Comparison of ENCODE assay signal across 8 mouse cellular contexts in genomic region chr7:16045538-16045937, GRCm38 (mm10). TPM values are rescaled to one million over a fixed set of nuclear protein-coding genes. Genes with fewer than 3 reads are reported as not detected.
DNase-seq lines count a peak whose midpoint lies in the region; ATAC-seq and TF ChIP-seq lines count a peak whose summit lies in the region.

No protein-coding gene starts in this region.

- no peak overlapping the region for H3K4me3 ChIP-seq in left cerebral cortex, adult 2 months
- peak overlapping the region; percentile 94 for H3K4me3 ChIP-seq in embryonic facial prominence, embryonic 12.5 days
- peak overlapping the region; percentile 72; the same call in 1 of the 2 replicates for H3K4me3 ChIP-seq in hindbrain, postnatal 0 days (ENCODE audit: low read length)

- H3K4me1 ChIP-seq in embryonic facial prominence, embryonic 12.5 days: peaks cover 57% of the 10 kb centered on the region
- peaks cover 25% of the 10 kb centered on the region for H3K4me1 ChIP-seq in hindbrain, postnatal 0 days (ENCODE audit: insufficient read depth, low read length)

- H3K27me3 ChIP-seq in embryonic facial prominence, embryonic 12.5 days: no peaks in the 10 kb centered on the region
- no peaks in the 10 kb centered on the region for H3K27me3 ChIP-seq in hindbrain, postnatal 0 days (ENCODE audit: insufficient read depth, low read length)

- no peaks in the 10 kb centered on the region for H3K9me3 ChIP-seq in embryonic facial prominence, embryonic 12.5 days
- H3K9me3 ChIP-seq in hindbrain, postnatal 0 days (ENCODE audit: low read length): no peaks in the 10 kb centered on the region

- peak overlapping the region; percentile 98 for H3K27ac ChIP-seq in left cerebral cortex, adult 2 months
- H3K27ac ChIP-seq in embryonic facial prominence, embryonic 12.5 days: peak overlapping the region; percentile 98
- peak overlapping the region; percentile 98; the same call in 1 of the 2 replicates for H3K27ac ChIP-seq in hindbrain, postnatal 0 days

- TF ChIP-seq CTCF in left cerebral cortex, adult 2 months (IDR thresholded peaks at IDR 0.05): no peak
- TF ChIP-seq CTCF in hindbrain, postnatal 0 days (IDR thresholded peaks at IDR 0.05; ENCODE audit: low read depth): no peak

- H3K36me3 ChIP-seq in embryonic facial prominence, embryonic 12.5 days: no peaks in the 10 kb centered on the region
- no peaks in the 10 kb centered on the region for H3K36me3 ChIP-seq in hindbrain, postnatal 0 days (ENCODE audit: insufficient read depth, low read length)

- WGBS in embryonic facial prominence, embryonic 12.5 days: 37% methylated on average over 2 of the region's 2 CpGs
- WGBS in hindbrain, postnatal 0 days: 50% methylated on average over 2 of the region's 2 CpGs

- intact Hi-C loops in left cerebral cortex, adult 2 months (cut with DNase I): loop anchor here (10.0 kb wide), 1 partner anchor 969 kb away; no protein-coding TSS in a partner anchor

- DNase-seq in left cerebral cortex, adult 2 months (ENCODE audit: extremely low spot score in 1 of 2, low spot score in 2 of 2): no peak
- no peak for DNase-seq in left cerebral cortex, adult 8-10 months (ENCODE audit: low spot score in 2 of 2)
- DNase-seq in hindbrain, postnatal 0 days (ENCODE audit: low spot score): no peak
- peak; percentile 46 for DNase-seq in naive thymus-derived CD4-positive, alpha-beta T cell, adult 2 months (ENCODE audit: low read depth)
- no peak for DNase-seq in frontal cortex, adult 2 months (ENCODE audit: extremely low spot score in 1 of 2, low spot score in 1 of 2)
- DNase-seq in gastrocnemius, adult 18-20 months (ENCODE audit: low spot score): no peak

- peak overlapping the region; percentile 98; the same call in 1 of the 2 replicates for H3K9ac ChIP-seq in embryonic facial prominence, embryonic 12.5 days
- no peak overlapping the region for H3K9ac ChIP-seq in hindbrain, postnatal 0 days (replicated peaks; ENCODE audit: low read length)

- ATAC-seq in embryonic facial prominence, embryonic 12.5 days (ENCODE audit: insufficient number of reproducible peaks, insufficient read depth, low FRiP score, low TSS enrichment): no peak
- ATAC-seq in hindbrain, postnatal 0 days: no peak
- ATAC-seq in erythroid progenitor cell, adult 5-6 weeks (replicated peaks; ENCODE audit: low FRiP score, poor library complexity, severe bottlenecking): no peak

- peak overlapping the region; percentile 81 for H3K4me2 ChIP-seq in embryonic facial prominence, embryonic 12.5 days (replicated peaks)
- H3K4me2 ChIP-seq in hindbrain, postnatal 0 days (ENCODE audit: low read depth, low read length): peak overlapping the region; percentile 91

RNA-seq across cellular contexts. Expression of gene Bicra, which starts 2.2 kb away (rescaled TPM):
- 10 to 100 TPM; 14.5 to 15.4 TPM for total RNA-seq in left cerebral cortex, adult 2 months (2021)
- total RNA-seq in left cerebral cortex, adult 8-10 months (2022): 10 to 100 TPM; 10.2 to 15.0 (median 13.0) TPM
- 10.2 and 10.4 TPM in 2 replicates for polyA plus RNA-seq in embryonic facial prominence, embryonic 12.5 days (2016; fragmentation: Nextera tagmentation; extraction: Ambion mirVana)
- total RNA-seq in hindbrain, postnatal 0 days (2014; rRNA removed): 6.2 and 8.5 TPM in 2 replicates
- polyA plus RNA-seq in hindbrain, postnatal 0 days (2015; fragmentation: Nextera tagmentation; extraction: Ambion mirVana): 3.4 and 3.8 TPM in 2 replicates
- total RNA-seq in erythroid progenitor cell, adult 5-6 weeks (2015; ENCODE audit: low replicate concordance): 5.4 and 16.6 TPM in 2 replicates
- 1.9 and 2.0 TPM in 2 replicates for total RNA-seq in erythroid progenitor cell, adult 5-6 weeks (2017; ENCODE audit: low replicate concordance)
- 10.2 and 10.6 TPM in 2 replicates for polyA plus RNA-seq in frontal cortex, adult 2 months (2012; rRNA removed)
- 1 to 10 TPM; 5.5 to 6.6 TPM for total RNA-seq in gastrocnemius, adult 18-20 months (2021)

RNA-seq across cellular contexts. Expression of gene Zfp541, which starts 16.1 kb away (rescaled TPM):
- total RNA-seq in left cerebral cortex, adult 2 months (2021): under 1 TPM; 0.77 to 0.97 TPM
- total RNA-seq in left cerebral cortex, adult 8-10 months (2022): under 1 TPM; 0.59 to 0.81 (median 0.68) TPM
- 0.05 and 0.18 TPM in 2 replicates for polyA plus RNA-seq in embryonic facial prominence, embryonic 12.5 days (2016; fragmentation: Nextera tagmentation; extraction: Ambion mirVana)
- total RNA-seq in hindbrain, postnatal 0 days (2014; rRNA removed): 0.31 and 0.72 TPM in 2 replicates
- polyA plus RNA-seq in hindbrain, postnatal 0 days (2015; fragmentation: Nextera tagmentation; extraction: Ambion mirVana): 0.15 and 0.24 TPM in 2 replicates
- total RNA-seq in erythroid progenitor cell, adult 5-6 weeks (2015; ENCODE audit: low replicate concordance): not detected in 2 replicates
- not detected in 2 replicates for total RNA-seq in erythroid progenitor cell, adult 5-6 weeks (2017; ENCODE audit: low replicate concordance)
- 0.40 and 0.42 TPM in 2 replicates for polyA plus RNA-seq in frontal cortex, adult 2 months (2012; rRNA removed)
- total RNA-seq in gastrocnemius, adult 18-20 months (2021): not detected

RNA-seq across cellular contexts. Expression of gene Napa, which starts 52.7 kb away (rescaled TPM):
- 100 to 1,000 TPM; 269 to 280 TPM for total RNA-seq in left cerebral cortex, adult 2 months (2021)
- 100 to 1,000 TPM; 256 to 282 (median 272) TPM for total RNA-seq in left cerebral cortex, adult 8-10 months (2022)
- 206 and 217 TPM in 2 replicates for polyA plus RNA-seq in embryonic facial prominence, embryonic 12.5 days (2016; fragmentation: Nextera tagmentation; extraction: Ambion mirVana)
- total RNA-seq in hindbrain, postnatal 0 days (2014; rRNA removed): 413 and 441 TPM in 2 replicates
- polyA plus RNA-seq in hindbrain, postnatal 0 days (2015; fragmentation: Nextera tagmentation; extraction: Ambion mirVana): 253 and 256 TPM in 2 replicates
- total RNA-seq in erythroid progenitor cell, adult 5-6 weeks (2015; ENCODE audit: low replicate concordance): 282 and 315 TPM in 2 replicates
- total RNA-seq in erythroid progenitor cell, adult 5-6 weeks (2017; ENCODE audit: low replicate concordance): 141 and 162 TPM in 2 replicates
- 368 and 442 TPM in 2 replicates for polyA plus RNA-seq in frontal cortex, adult 2 months (2012; rRNA removed)
- 100 to 1,000 TPM; 101 to 131 TPM for total RNA-seq in gastrocnemius, adult 18-20 months (2021)
